Comparison of ENCODE assay signal across 7 mouse cellular contexts in the genomic region with DNA sequence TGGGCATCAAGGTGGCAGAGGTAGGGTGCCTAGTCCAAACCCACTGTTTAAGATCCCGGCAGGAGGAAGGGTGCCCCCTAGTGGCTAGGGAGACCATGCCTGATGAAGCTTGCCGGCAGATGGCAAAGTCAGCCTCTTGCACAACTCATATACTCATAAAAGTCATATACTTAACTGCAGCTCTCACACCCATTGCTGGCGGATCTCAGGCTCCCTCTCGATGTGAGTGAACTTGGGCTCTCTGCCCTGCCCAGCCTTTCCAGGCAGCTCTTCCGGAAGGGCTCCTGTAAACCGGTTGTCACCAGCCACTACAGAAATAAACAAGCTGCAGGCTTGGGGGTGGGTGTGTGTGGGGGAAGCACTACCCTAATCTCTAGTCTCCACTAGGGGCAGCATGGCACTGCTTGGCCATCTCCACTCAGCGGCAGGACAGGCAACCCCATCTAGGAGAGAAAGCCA. TPM values are rescaled to one million over a fixed set of nuclear protein-coding genes. Genes with fewer than 3 reads are reported as not detected.
DNase-seq lines count a peak whose midpoint lies in the region; ATAC-seq and TF ChIP-seq lines count a peak whose summit lies in the region.

No protein-coding gene starts in this region.

- peak; percentile 82 for DNase-seq in adrenal gland, adult 8-10 months
- DNase-seq in embryo, embryonic 9.5 days (ENCODE audit: extremely low spot score): peak; percentile 86
- DNase-seq in gastrocnemius, postnatal 4 days (ENCODE audit: low spot score in 2 of 2): peak; percentile 74 to 85
- peak; percentile 83 for DNase-seq in limb, embryonic 10.5 days (ENCODE audit: low spot score)
- DNase-seq in spleen, adult 12 weeks (ENCODE audit: low spot score): peak; percentile 80

- H3K4me1 ChIP-seq in intestine, postnatal 0 days (replicated peaks; ENCODE audit: control insufficient read depth, insufficient read depth, low read length): peaks cover 11% of the 10 kb centered on the region
- peaks cover 30% of the 10 kb centered on the region for H3K4me1 ChIP-seq in limb, embryonic 10.5 days
- peaks cover 16% of the 10 kb centered on the region for H3K4me1 ChIP-seq in midbrain, embryonic 13.5 days (replicated peaks)

- peak; percentile 67 for ATAC-seq in intestine, postnatal 0 days
- no peak for ATAC-seq in midbrain, embryonic 13.5 days

- peak overlapping the region; percentile 78 for H3K27ac ChIP-seq in intestine, postnatal 0 days (ENCODE audit: low read depth, low read length)
- peak overlapping the region; percentile 82 for H3K27ac ChIP-seq in limb, embryonic 10.5 days
- peak overlapping the region; percentile 49 for H3K27ac ChIP-seq in midbrain, embryonic 13.5 days

- H3K4me2 ChIP-seq in intestine, postnatal 0 days (replicated peaks; ENCODE audit: low read depth): peak overlapping the region; percentile 41
- peak overlapping the region; percentile 33 for H3K4me2 ChIP-seq in midbrain, embryonic 13.5 days (replicated peaks)

- no peaks in the 10 kb centered on the region for H3K27me3 ChIP-seq in intestine, postnatal 0 days (replicated peaks; ENCODE audit: control insufficient read depth, insufficient read depth, low read length)
- peaks cover 27% of the 10 kb centered on the region; the same call in 1 of the 2 replicates for H3K27me3 ChIP-seq in limb, embryonic 10.5 days (ENCODE audit: low read depth, poor library complexity, severe bottlenecking)
- H3K27me3 ChIP-seq in midbrain, embryonic 13.5 days: peaks cover 5% of the 10 kb centered on the region; the same call in 1 of the 2 replicates

- H3K9me3 ChIP-seq in intestine, postnatal 0 days (ENCODE audit: control insufficient read depth): no peaks in the 10 kb centered on the region
- no peaks in the 10 kb centered on the region for H3K9me3 ChIP-seq in limb, embryonic 10.5 days (replicated peaks)
- H3K9me3 ChIP-seq in midbrain, embryonic 13.5 days: no peaks in the 10 kb centered on the region

- no peaks in the 10 kb centered on the region for H3K36me3 ChIP-seq in intestine, postnatal 0 days (ENCODE audit: control insufficient read depth, insufficient read depth)
- H3K36me3 ChIP-seq in limb, embryonic 10.5 days: peaks cover 2% of the 10 kb centered on the region
- no peaks in the 10 kb centered on the region for H3K36me3 ChIP-seq in midbrain, embryonic 13.5 days

- H3K9ac ChIP-seq in intestine, postnatal 0 days (ENCODE audit: low read depth, low read length): peak overlapping the region; percentile 31; the same call in 1 of the 2 replicates
- no peak overlapping the region for H3K9ac ChIP-seq in midbrain, embryonic 13.5 days (replicated peaks)

- under 1% methylated on average over 7 of the region's 7 CpGs for WGBS in intestine, postnatal 0 days
- WGBS in limb, embryonic 10.5 days: 2% methylated on average over 7 of the region's 7 CpGs
- WGBS in midbrain, embryonic 13.5 days: under 1% methylated on average over 7 of the region's 7 CpGs

- peak overlapping the region; percentile 9; the same call in 1 of the 2 replicates for H3K4me3 ChIP-seq in intestine, postnatal 0 days (ENCODE audit: low read depth, low read length)
- H3K4me3 ChIP-seq in limb, embryonic 10.5 days: peak overlapping the region; percentile 41
- H3K4me3 ChIP-seq in midbrain, embryonic 13.5 days (replicated peaks): 0 out of 2 replicates have a peak overlapping the region, but pooled peaks have one; percentile 2

- peak; percentile 77 for TF ChIP-seq CTCF in intestine, postnatal 0 days (IDR thresholded peaks at IDR 0.05; ENCODE audit: low read depth)

RNA-seq across cellular contexts. Expression of a gene that starts 4.0 kb away (rescaled TPM):
- total RNA-seq in adrenal gland, adult 8-10 months (2022): 100 to 1,000 TPM; 150 to 307 (median 222) TPM
- total RNA-seq in gastrocnemius, postnatal 4 days (2021): 100 to 1,000 TPM; 360 to 390 TPM
- 453 and 466 TPM in 2 replicates for polyA plus RNA-seq in intestine, postnatal 0 days (2015; fragmentation: Nextera tagmentation; extraction: Ambion mirVana)
- 597 and 608 TPM in 2 replicates for polyA plus RNA-seq in limb, embryonic 10.5 days (2016; fragmentation: Nextera tagmentation; extraction: Ambion mirVana)
- polyA plus RNA-seq in midbrain, embryonic 13.5 days (2015; fragmentation: Nextera tagmentation; extraction: Ambion mirVana): 362 and 392 TPM in 2 replicates

RNA-seq across cellular contexts. Expression of a gene that starts 5.7 kb away (rescaled TPM):
- total RNA-seq in adrenal gland, adult 8-10 months (2022): not detected
- total RNA-seq in gastrocnemius, postnatal 4 days (2021): not detected
- polyA plus RNA-seq in intestine, postnatal 0 days (2015; fragmentation: Nextera tagmentation; extraction: Ambion mirVana): 34.0 and 37.6 TPM in 2 replicates
- polyA plus RNA-seq in limb, embryonic 10.5 days (2016; fragmentation: Nextera tagmentation; extraction: Ambion mirVana): not detected in 2 replicates
- polyA plus RNA-seq in midbrain, embryonic 13.5 days (2015; fragmentation: Nextera tagmentation; extraction: Ambion mirVana): not detected in 2 replicates

RNA-seq across cellular contexts. Expression of a gene that starts 8.1 kb away (rescaled TPM):
- total RNA-seq in adrenal gland, adult 8-10 months (2022): not detected
- not detected for total RNA-seq in gastrocnemius, postnatal 4 days (2021)
- polyA plus RNA-seq in intestine, postnatal 0 days (2015; fragmentation: Nextera tagmentation; extraction: Ambion mirVana): 0.09 and 0.25 TPM in 2 replicates
- not detected in 2 replicates for polyA plus RNA-seq in limb, embryonic 10.5 days (2016; fragmentation: Nextera tagmentation; extraction: Ambion mirVana)
- polyA plus RNA-seq in midbrain, embryonic 13.5 days (2015; fragmentation: Nextera tagmentation; extraction: Ambion mirVana): not detected in 2 replicates

RNA-seq across cellular contexts. Expression of a gene that starts 9.9 kb away (rescaled TPM):
- total RNA-seq in adrenal gland, adult 8-10 months (2022): under 1 TPM in 1 of 4 experiments, not detected in 3; 0.27 TPM
- total RNA-seq in gastrocnemius, postnatal 4 days (2021): under 1 TPM in 1 of 2 experiments, not detected in 1; 0.25 TPM
- 0.78 and 1.4 TPM in 2 replicates for polyA plus RNA-seq in intestine, postnatal 0 days (2015; fragmentation: Nextera tagmentation; extraction: Ambion mirVana)
- polyA plus RNA-seq in limb, embryonic 10.5 days (2016; fragmentation: Nextera tagmentation; extraction: Ambion mirVana): 1.0 TPM in 1 of 2 replicates, not detected in the other
- 0.89 TPM in 1 of 2 replicates, not detected in the other for polyA plus RNA-seq in midbrain, embryonic 13.5 days (2015; fragmentation: Nextera tagmentation; extraction: Ambion mirVana)

RNA-seq across cellular contexts. Expression of a gene that starts 13.6 kb away (rescaled TPM):
- total RNA-seq in adrenal gland, adult 8-10 months (2022): 10 to 100 TPM; 10.3 to 18.0 (median 12.3) TPM
- 1 to 10 TPM; 1.4 to 2.0 TPM for total RNA-seq in gastrocnemius, postnatal 4 days (2021)
- polyA plus RNA-seq in intestine, postnatal 0 days (2015; fragmentation: Nextera tagmentation; extraction: Ambion mirVana): 51.9 and 59.4 TPM in 2 replicates
- 3.8 and 5.7 TPM in 2 replicates for polyA plus RNA-seq in limb, embryonic 10.5 days (2016; fragmentation: Nextera tagmentation; extraction: Ambion mirVana)
- 64.5 and 73.2 TPM in 2 replicates for polyA plus RNA-seq in midbrain, embryonic 13.5 days (2015; fragmentation: Nextera tagmentation; extraction: Ambion mirVana)

Comparison
In these comparisons a context has a peak if more than half of its experiments do, and no peak if none do; other contexts are left out.
1. RNA of a gene that starts 5.7 kb away (polyA plus RNA-seq): 34.0 to 37.6 TPM in intestine, postnatal 0 days; not detected in limb, embryonic 10.5 days and not detected in midbrain, embryonic 13.5 days; every median in the first group is over 10 times any median in the second.
2. Peak in every context shown above with its lines, with median percentiles within 50 percentile points of each other: DNase-seq, H3K27ac ChIP-seq and H3K4me3 ChIP-seq.